Mouse (Mus musculus): ENCODE measurements at regions not wholly inside any gene's neighbourhood (a gene's known extent, or its start where the extent isn't known, plus 50 kb on each side); places are given as distances from the start of the nearest gene placed in this dataset.

GRCm38 (mm10) chr4:106063851-106064382 is 252.1 kb upstream of the Usp24 start:
- no peak for TF ChIP-seq CTCF (IDR thresholded peaks at IDR 0.05; ENCODE audit: control insufficient read depth, insufficient read depth, low read length)
- TF ChIP-seq POLR2A (IDR thresholded peaks at IDR 0.05; ENCODE audit: borderline replicate concordance, control insufficient read depth, low read depth, low read length), result no peak
